Mouse (Mus musculus) ES-Bruce4 (cell line): ENCODE measurements around the gene Gm49383.

Experiments used
- CTCF ChIP-seq: IDR thresholded peaks from one replicate; pipeline ENCODE4 v1.8.1; 2011; ENCODE audit warnings: low read depth, low read length
- EP300 ChIP-seq: IDR thresholded peaks from 2 replicates; pipeline ENCODE4 v1.6.1; 2011; ENCODE audit warnings: low read depth, low read length; ENCODE audit not compliant: insufficient read depth
- POLR2A ChIP-seq: IDR thresholded peaks from one replicate; pipeline ENCODE4 v1.8.1; 2011; ENCODE audit warnings: low read length; ENCODE audit not compliant: insufficient read depth

GRCm38 (mm10) chr12:69175975-69176374, 20.9 kb downstream of the Gm49383 start:
- TF ChIP-seq CTCF (no peak), POLR2A (no peak), EP300 (no peak)
